Mouse (Mus musculus) layer of hippocampus, postnatal 10 days (tissue): Measurements from ENCODE around the gene Pde4d. TPM values are rescaled to one million over a fixed set of nuclear protein-coding genes. Genes with fewer than 3 reads are reported as not detected.
A peak's percentile ranks its signal among the peaks of the same experiment; 100 is the strongest.

Source experiments
- DNase-seq, 2 experiments: peaks; one replicate each; pipeline ENCODE4 v3.0.0; 2021; ENCODE audit warnings: low spot score in 2 of 2
- total RNA-seq, 2 experiments: library from RNA; stranded (reverse); gene quantifications; 2 replicates each; pipeline ENCODE4 v1.2.3; 2021

Gene Pde4d
- total RNA-seq, 2 experiments from 2014 or later, result 77.6 to 81.2 TPM

DNA sequence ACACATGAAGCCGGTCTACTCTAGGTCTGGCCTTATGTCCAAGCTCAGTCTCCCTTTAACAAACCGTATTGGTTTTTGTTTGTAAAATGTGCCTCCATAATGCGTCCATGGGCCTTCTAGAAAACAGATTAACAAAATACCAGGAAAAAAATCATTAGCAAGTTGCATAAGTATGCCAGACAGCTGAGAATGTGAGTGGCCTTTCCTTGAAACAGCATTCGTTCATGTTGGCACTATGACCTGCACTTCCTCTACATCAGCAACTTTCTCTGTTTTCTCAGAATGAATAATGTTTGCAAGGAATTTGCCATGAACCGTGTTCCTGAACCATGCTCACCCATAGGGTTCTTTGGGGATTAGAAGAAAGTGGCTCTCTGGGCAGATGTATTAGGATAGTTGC, 998.4 kb downstream of the Pde4d start:
- DNase-seq, result no peak

DNA sequence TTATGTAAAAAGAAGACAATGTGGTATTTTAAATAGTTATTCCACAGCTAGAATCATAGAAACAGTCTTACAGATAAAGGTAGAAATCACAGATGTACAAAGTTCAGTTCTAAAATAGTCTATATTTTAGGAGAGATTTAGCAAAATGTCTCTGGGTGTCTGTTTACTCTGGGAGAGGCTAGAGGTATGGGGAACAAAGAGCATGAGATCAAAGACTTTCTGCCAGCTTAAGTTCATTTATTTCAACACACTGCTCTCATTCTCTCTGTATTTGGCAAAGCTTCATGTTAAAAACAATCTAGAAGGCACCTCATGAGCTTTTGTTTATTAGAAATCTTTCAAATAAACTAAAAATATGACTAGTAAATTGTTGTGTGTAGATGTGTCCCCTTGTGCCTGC, 1024.6 kb downstream of the Pde4d start:
- no peak for DNase-seq

DNA sequence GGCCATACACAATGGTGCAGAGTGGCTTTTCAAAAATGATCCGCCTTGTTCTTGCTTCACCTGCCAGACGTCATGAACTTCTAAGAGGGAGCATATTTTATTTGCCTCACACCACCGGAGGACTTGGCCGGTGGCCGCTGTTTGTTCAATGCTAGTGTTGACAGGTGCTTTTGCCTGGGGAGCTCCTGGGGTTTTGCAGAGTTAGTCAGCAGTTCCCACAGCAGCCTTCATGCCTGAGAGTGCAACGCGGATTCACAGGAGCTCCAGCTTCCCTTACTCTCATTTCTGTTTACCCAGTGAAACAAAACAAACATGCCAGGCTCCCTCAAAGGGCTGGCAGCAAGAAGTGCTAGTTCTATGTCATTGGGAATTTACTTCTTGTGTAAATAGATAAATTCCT, 1031.7 kb downstream of the Pde4d start:
- no peak for DNase-seq

DNA sequence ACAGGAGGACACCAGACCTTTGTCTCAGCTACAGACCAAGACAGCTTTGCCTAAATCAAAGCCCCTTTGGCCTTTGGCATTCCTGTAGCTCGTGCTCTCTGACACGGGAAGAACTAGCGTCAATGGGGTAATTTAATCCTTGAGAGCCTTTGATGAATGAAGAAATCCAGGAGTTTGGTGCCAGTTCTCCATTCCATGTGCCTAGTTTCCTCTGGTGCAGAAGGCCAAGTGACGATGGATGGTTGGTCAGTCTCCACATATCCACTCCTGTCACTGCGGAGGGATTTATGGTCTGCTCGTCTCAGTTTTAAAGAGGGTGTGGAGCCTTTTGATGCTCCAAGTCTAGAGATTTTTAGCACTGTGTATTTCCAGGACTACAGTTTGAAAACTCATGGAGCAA, 1036.4 kb downstream of the Pde4d start:
- DNase-seq, result no peak

DNA sequence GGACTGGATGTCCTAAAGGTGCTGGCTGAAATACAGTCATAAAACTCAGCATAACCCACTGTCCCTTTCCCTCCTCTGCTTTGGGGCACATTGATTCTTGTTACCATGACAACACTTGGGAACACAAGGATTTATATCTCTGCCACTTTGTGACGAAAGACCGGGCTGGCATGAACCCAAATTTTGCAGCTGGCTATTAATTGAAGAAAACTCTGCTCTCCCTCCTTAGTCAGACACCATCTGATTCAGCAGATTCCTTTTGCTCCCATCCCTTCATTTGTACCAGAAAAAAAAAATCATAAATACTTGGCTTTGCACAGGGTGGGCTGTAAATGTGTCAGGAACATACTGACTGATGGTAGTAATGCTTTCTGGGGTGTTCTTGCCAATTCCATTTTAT, 1037.6 kb downstream of the Pde4d start:
- DNase-seq, result peak; percentile 64 to 71

DNA sequence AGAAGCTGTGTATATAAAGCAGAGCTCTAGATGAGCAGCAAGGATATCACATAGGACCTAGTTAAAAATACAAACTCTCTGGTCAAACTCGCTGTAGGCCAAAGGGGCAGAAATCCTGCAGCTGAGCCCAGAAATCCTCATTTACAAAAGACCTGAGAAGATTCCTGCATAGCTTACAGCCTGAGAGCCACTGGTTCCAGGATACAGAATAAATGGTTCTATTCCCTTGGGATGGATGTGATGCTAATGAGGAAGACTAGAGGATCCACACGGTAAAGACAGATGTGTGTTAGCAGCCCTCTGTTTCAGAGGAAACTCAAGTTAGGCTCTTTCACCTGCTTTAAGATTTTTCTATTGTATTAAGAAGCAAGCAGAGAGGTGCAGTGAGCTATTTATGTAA, 1041.1 kb downstream of the Pde4d start:
- no peak for DNase-seq

DNA sequence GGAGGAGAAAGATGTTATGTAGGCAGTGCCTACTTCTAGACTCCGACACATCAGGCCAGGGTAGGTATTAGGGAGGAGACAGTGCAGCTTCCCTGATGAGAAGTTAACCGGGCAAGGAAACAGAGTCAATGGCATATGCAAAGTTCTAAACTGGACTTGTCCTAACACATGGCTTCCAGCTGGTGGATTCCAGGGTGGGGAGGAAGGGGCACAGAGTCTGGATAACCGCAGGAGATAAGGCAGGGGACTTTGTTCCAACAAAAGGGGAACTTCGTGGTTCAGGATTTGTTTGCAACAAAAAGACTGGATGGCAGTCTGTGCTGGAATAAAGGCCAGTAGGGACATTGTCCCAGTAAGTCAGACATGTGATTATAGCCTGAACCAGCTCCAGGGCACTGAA, 1042.1 kb downstream of the Pde4d start:
- DNase-seq, result no peak

DNA sequence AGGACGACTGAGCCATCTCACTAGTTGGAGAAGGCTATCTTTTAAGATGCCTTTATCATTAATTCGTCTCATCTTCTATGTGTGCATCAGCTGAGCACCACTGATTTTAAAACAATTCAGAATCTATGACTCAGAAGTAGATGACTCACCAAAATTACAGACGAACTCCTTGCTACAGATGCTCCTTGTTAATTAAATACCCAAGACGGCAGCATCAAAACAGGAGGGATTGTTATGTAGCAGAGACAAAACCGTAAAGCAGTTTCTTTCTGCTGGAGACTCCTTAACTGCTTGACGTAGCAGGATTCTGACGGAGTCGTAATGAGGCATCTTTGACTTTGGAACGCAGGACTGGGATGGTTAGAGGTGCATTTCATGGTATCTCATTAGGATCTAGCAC, 1050.6 kb downstream of the Pde4d start:
- no peak for DNase-seq

DNA sequence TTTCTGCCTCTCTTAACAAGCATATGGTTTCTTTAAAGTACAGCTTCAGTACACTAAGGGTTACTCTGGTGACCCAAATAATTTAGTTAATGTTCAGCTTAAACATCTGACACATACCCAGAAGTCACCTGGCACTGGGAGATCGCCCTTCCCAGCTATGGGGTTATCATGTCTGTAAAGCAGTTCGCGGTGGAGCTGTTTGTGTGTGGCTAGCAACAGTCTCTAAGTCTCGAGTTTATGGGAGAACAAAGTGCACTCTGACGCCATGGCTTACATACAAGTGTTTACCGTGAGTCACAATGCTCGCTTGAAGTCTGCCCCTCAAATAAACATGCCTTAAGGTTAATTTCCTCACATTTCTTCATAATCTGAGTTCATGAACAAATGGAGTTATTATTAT, 1053.0 kb downstream of the Pde4d start:
- DNase-seq, result no peak

DNA sequence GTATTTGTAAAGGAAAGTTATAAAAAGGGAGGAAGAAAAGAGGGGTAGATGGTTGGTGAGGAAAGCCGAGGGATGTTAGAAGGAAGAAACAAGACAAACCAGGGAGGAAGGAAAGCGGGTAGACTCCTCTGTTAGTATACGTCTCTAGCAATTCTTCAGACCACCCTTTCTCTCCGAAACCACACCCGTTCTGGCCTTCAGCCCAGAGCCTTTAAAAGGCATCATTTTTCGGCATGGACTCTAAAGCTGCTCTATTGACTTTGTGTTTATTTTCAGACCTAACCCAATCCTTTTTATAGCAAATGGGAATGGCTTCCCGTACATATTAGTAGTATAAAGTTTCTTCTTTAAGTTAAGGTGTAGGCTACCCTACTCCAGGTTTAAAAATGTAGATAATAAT, 1057.0 kb downstream of the Pde4d start:
- no peak for DNase-seq

DNA sequence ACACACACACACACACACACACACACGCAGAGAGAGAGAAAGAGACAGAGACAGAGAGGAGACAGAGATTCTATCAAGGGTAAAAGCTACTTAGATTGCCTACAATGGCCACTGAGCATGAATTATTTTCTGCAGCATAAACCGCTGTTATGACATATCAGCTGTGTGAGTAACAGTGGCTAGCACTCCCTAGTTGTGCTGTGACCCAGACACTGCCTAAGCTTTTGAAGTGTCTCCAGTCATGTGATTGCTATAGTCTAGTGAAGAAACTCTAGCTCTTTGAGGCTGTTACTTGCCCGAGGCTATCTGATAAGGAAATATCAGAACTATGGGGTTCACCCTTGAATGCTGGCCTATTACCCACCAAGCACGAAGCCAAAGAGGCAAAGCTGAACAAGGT, 1058.7 kb downstream of the Pde4d start:
- DNase-seq, result no peak

DNA sequence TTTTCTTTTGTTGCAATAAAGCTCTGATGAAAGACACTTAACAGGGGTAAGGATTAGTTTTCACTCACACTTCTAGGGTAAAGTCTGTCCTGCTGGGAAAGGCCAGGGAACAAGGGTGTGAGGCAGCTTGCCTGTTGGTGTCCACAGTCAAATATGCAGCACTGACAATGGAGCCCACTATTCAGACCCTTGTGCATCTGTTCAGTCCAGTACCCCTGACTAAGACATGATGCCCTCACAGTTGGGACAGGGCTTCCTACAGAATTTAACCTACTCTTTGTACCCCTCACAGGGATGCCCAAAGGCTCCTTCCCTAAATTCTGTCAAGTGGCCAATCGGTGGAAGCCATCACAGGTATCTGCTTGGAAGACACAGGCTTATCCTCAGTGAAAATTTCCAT, 1068.4 kb downstream of the Pde4d start:
- DNase-seq, result no peak

DNA sequence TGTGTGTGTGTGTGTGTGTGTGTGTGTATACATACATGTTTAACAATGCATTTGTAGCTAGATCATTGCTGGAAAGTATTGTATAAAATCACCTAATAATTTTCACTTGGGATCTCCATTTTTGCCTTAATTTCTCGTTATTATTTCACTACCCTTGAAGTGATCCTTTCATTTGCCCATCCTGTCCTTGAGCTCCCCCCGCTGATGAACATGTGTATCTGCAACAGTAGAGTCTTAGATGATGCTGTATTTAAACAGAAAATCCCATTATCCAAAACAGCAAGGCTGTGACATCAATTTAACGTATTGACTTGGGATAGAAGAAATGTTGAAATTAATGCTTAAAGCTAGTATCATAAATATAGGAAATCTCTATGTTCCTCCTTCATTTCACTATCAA, 1069.7 kb downstream of the Pde4d start:
- no peak for DNase-seq

DNA sequence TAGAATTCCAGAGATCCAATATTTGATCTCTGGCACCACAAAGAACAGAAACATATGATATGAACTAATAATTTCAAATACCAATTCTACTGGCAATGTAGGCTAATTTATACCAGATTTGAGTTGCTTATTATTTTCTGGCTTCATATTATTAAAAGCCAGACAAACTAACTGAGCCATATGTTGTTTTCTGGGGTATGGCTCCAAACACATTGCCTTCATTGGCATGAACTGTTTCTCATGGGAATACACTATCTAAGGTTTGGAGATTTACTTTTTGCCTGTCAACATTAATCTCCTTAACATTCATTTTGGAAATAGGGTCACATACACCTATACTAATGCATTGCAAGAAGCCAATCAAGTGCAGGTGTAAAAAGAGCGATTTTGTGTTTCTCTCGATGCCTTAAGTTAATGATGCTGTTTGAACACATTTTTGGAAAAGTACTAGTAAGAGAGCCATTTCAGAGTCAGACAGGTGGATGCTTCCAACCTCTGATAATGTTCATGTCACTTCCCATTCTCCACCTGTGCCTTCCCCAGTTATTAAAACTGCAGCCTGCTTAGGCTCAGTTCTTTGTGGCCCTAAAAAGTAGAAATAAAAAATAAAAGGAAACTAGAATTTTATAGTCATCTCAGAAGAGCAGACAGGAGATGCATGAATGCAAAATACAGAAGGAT, 1070.4 kb downstream of the Pde4d start:
- no peak for DNase-seq

DNA sequence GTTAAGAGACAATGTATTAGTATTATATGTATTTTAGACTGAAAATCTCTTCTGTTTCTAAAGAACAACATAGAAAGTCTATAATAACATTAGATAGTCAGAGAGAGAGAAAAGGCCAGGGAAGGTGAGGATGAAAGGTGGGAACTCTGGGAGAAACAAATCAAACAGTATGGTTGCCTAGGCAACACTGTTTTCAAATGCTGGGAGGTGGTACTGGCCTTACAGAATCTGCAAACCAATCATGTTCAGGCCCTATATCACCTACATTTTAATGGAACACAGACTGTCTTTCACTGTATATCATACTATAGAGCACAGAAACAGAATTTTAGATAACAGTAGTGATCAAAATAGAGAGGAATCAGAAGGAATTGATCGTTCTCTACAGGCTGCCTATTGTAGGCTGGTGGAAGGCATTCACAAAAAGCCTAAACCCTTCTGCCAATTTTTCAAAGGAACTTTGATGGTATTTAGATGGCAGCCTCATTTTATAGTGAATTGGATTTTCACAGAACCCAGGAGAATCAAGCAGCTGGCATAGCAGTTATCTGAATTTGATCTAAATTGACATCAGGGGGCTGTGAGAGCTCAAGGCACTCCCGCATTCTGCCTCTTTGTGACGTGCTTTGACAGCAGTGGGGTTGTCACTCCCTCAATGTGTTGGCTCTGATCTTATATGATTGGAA, 1084.2 kb downstream of the Pde4d start:
- no peak for DNase-seq

DNA sequence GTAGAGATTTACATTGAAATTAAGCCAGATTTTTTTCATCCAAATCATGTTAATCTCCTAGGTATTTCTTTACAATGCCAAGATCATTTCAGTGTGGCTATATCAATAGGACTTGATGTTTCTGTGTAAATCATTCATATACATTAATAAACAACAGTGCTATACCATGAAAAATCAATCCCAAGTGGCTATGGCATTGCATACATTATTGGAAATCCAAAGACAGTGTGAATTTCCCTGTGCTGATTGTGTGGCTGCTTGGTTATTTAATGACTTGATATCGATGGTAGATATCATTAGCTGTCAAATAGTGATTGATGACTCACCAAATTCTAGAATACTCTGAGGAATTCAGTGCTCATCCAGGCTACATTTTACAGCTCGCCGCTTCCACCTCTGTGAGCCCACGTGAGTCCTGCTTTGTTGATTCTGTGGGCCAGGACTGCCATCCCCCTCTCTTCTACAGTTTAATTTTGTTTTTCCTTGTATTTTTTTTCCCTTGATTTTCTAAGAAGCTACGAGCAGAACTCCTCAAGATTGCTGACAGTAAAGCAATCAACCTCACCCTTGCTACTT, 1085.0 kb downstream of the Pde4d start:
- no peak for DNase-seq

DNA sequence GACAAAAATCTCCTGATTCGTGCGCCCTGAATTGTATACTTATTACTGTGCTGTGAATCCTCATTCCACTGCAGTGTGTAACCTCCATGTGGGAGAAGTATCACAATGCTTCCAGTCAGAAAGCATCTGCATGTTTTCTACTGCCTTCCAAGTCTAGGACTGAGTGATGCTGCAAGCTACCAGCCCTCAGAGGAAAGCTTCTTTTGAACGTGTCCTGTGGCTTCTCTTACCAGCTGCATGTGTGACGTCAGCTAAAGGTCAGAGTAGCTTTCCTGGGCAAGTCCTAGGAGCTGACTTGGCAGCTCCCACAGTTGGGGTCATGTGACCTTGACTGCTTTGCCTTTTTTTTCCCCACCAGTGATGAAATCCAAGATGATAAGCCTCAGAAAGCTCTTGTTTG, 1086.9 kb downstream of the Pde4d start:
- no peak for DNase-seq

DNA sequence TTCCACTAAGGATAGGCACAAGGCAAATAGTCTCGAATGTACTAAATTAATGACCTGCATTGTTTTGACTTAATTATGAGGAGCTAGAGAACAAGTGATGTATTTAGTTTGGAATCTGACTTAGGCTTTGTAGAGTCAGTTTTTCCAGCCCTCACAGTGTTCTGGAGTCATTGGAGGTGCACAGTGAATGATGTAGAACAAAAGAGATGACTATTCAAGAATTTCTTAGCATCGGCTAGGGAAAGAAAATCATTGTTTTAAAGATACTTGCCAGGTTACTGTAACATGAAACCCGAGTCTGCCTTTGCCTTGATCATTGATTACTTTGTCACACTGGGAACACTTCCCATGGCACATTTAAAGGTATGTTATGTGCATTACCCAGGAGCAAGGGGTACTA, 1089.6 kb downstream of the Pde4d start:
- no peak for DNase-seq

DNA sequence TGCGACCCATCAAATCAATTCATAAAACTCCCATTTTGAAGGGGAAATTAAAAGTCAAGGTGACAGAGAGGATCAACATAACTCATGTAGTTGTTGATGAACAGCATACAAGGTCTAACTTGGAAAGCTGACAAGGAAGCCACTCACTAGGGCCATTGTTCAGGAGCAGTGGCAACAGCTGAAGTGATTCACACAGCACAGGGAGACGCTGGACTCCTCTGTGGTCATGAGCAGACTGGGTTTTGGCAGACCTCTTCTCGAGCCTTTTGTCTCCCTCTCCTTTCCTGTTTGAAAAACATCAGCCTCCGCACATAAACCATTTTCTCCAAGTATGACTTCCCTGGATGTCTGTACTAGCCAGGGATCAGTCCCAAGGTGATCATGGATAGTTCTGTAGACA, 1094.9 kb downstream of the Pde4d start:
- no peak for DNase-seq

DNA sequence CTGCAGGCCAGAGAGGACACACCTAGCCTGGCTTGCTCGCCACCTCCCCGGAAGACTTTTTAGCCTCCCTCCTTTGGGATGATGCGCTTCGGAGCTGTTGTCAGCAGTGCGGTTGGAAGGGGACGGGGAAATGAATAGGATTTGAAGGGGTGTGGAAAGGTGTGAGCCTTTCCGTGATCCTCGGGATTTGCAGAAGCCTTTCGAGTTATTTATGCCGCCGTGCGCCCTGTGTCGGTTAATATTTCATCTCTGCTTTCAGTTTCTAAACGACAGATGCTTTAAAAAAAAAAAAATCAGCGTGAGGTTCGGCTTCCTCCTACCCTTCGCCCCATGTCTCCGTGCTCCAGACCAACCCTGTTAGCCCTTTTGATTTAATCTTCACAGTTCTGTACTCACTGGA, 1096.6 kb downstream of the Pde4d start:
- DNase-seq, result no peak

DNA sequence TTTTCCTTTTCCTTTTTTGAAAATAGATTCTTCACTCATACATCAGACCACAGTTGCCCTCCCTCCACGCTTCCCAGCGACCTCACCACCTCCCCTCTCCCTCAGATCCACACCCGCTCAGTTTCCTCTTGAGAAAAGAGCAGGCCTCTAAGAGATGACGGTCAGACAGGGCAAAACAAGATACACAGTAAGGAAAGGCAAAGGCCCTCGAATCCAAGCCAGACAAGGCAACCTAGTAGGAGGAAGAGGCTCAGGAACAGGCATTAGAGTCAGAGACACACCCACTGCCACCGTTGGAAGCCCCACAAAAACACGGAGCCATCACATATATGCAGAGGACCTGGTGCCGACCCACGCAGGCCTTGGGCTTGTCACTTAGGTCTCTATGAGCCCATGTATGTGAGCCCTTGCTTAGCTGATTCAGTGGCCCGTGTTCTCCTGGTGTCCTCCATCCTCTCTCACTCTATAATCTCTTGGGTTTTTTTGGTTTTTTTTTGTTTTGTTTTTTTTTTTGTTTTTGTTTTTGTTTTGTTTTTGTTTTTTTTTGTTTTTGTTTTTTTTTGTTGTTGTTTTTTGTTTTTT, 1097.3 kb downstream of the Pde4d start:
- DNase-seq, result no peak

DNA sequence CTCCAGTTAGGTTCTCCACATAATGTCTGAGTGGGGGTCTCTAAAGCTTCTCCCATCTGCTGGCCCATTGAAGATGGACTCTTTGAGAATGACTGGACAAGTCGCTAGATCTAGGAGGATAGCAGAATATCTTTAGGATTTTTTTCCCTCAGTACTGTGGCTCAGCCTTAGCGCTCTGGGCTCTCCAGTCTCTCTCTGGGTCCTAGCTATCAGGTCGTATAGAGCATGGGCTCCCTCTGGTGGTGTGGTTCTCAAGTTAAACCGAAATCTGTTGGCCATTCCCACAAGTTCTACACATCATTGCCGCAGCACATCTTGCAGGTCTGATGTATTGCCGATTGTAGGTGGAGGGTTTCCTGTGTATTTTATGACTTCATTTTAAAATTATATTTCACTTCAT, 1098.0 kb downstream of the Pde4d start:
- DNase-seq, result peak; percentile 78 to 85

DNA sequence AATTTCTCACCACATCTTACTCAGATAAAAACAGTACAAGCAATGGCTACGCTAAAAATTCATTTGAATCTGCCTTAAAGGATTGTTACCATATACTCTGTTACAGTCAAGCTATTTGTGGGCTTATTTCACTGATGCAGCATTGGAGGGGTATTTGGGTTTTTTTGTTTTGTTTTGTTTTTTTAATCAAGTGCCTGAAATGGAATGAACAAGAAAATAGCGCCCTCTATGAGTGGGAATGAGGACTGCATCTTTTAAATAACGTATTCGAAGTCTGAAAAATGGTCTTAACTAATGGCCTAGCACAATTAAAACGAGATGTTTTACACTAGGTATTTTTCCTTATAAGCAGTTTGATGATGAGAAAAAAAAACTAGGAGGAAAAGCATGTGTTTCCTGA, 1098.5 kb downstream of the Pde4d start:
- no peak for DNase-seq
